Mouse (Mus musculus) erythroid progenitor cell, adult 5-6 weeks (primary cell): ENCODE results near the gene 4933414I15Rik. TPM values are rescaled to one million over a fixed set of nuclear protein-coding genes. Genes with fewer than 3 reads are reported as not detected.

Experiments used
- total RNA-seq, 2 experiments: library from RNA; stranded (forward) in 1 of 2; stranded (reverse) in 1 of 2; fragments of 150-400 nt in 1 of 2; fragments of 186-747, 209-891 nt in 1 of 2; gene quantifications; 2 replicates each; pipeline versions ENCODE4 v1.2.3 to v1.2.4; 2015 to 2017; ENCODE audit warnings: low replicate concordance in 2 of 2

The 4933414I15Rik gene
- total RNA-seq, 2 experiments from 2014 or later: not detected

Other genes with a start within 250 kb of the 4933414I15Rik start
- gene Zfp354c, start 116.0 kb downstream of the 4933414I15Rik start, total RNA-seq (2015; ENCODE audit: low replicate concordance): 0.36 TPM in 1 of 2 replicates, not detected in the other
- 1.4 TPM in 1 of 2 replicates, not detected in the other for gene Zfp354c, start 116.0 kb downstream of the 4933414I15Rik start, total RNA-seq (2017; ENCODE audit: low replicate concordance)
- not detected in 2 replicates for gene Zfp879, start 102.2 kb downstream of the 4933414I15Rik start, total RNA-seq (2015; ENCODE audit: low replicate concordance)
- gene Zfp879, start 102.2 kb downstream of the 4933414I15Rik start, total RNA-seq (2017; ENCODE audit: low replicate concordance): not detected in 2 replicates
- gene Grm6, start 93.1 kb downstream of the 4933414I15Rik start, total RNA-seq (2015; ENCODE audit: low replicate concordance): not detected in 2 replicates
- gene Grm6, start 93.1 kb downstream of the 4933414I15Rik start, total RNA-seq (2017; ENCODE audit: low replicate concordance): not detected in 2 replicates
- gene Zfp454, start 56.1 kb downstream of the 4933414I15Rik start, total RNA-seq (2015; ENCODE audit: low replicate concordance): not detected in 2 replicates
- gene Zfp454, start 56.1 kb downstream of the 4933414I15Rik start, total RNA-seq (2017; ENCODE audit: low replicate concordance): not detected in 2 replicates
- not detected in 2 replicates for gene Zfp2, start 27.6 kb downstream of the 4933414I15Rik start, total RNA-seq (2015; ENCODE audit: low replicate concordance)
- not detected in 2 replicates for gene Zfp2, start 27.6 kb downstream of the 4933414I15Rik start, total RNA-seq (2017; ENCODE audit: low replicate concordance)
- gene Zfp354b, start 12.1 kb downstream of the 4933414I15Rik start, total RNA-seq (2015; ENCODE audit: low replicate concordance): not detected in 2 replicates
- not detected in 2 replicates for gene Zfp354b, start 12.1 kb downstream of the 4933414I15Rik start, total RNA-seq (2017; ENCODE audit: low replicate concordance)
- gene Prop1, start 10.0 kb upstream of the 4933414I15Rik start, total RNA-seq (2015; ENCODE audit: low replicate concordance): not detected in 2 replicates
- not detected in 2 replicates for gene Prop1, start 10.0 kb upstream of the 4933414I15Rik start, total RNA-seq (2017; ENCODE audit: low replicate concordance)
- not detected in 2 replicates for gene Olfr1378, start 22.8 kb upstream of the 4933414I15Rik start, total RNA-seq (2015; ENCODE audit: low replicate concordance)
- not detected in 2 replicates for gene Olfr1378, start 22.8 kb upstream of the 4933414I15Rik start, total RNA-seq (2017; ENCODE audit: low replicate concordance)
- not detected in 2 replicates for gene Olfr1377, start 38.2 kb upstream of the 4933414I15Rik start, total RNA-seq (2015; ENCODE audit: low replicate concordance)
- not detected in 2 replicates for gene Olfr1377, start 38.2 kb upstream of the 4933414I15Rik start, total RNA-seq (2017; ENCODE audit: low replicate concordance)
- not detected in 2 replicates for gene Olfr51, start 59.8 kb upstream of the 4933414I15Rik start, total RNA-seq (2015; ENCODE audit: low replicate concordance)
- gene Olfr51, start 59.8 kb upstream of the 4933414I15Rik start, total RNA-seq (2017; ENCODE audit: low replicate concordance): not detected in 2 replicates
- gene Olfr54, start 70.5 kb upstream of the 4933414I15Rik start, total RNA-seq (2015; ENCODE audit: low replicate concordance): not detected in 2 replicates
- not detected in 2 replicates for gene Olfr54, start 70.5 kb upstream of the 4933414I15Rik start, total RNA-seq (2017; ENCODE audit: low replicate concordance)
- not detected in 2 replicates for gene Olfr1375, start 104.3 kb upstream of the 4933414I15Rik start, total RNA-seq (2015; ENCODE audit: low replicate concordance)
- gene Olfr1375, start 104.3 kb upstream of the 4933414I15Rik start, total RNA-seq (2017; ENCODE audit: low replicate concordance): not detected in 2 replicates
- gene Zfp354a, start 115.5 kb upstream of the 4933414I15Rik start, total RNA-seq (2015; ENCODE audit: low replicate concordance): not detected in 2 replicates
- not detected in 2 replicates for gene Zfp354a, start 115.5 kb upstream of the 4933414I15Rik start, total RNA-seq (2017; ENCODE audit: low replicate concordance)